10 mouse cellular contexts compared by ENCODE assay signal in genomic region chr4:123593664-123594063, GRCm38 (mm10).
A peak's percentile ranks its signal among the peaks of the same experiment; 100 is the strongest.
DNase-seq lines count a peak whose midpoint lies in the region; ATAC-seq and TF ChIP-seq lines count a peak whose summit lies in the region.
"Had no signal": no experiment of that assay in that cellular context is flagged by ENCODE, and none has a peak within 500 bp of the region (broad histone marks: within the 10 kb centered on the region; RNA-seq: fewer than 3 reads in every experiment).

No protein-coding gene starts in this region.

- WGBS in hindbrain, embryonic 13.5 days: 53% methylated on average over 3 of the region's 3 CpGs
- WGBS in hindbrain, embryonic 11.5 days: 36% methylated on average over 3 of the region's 3 CpGs
- 30% methylated on average over 3 of the region's 3 CpGs for WGBS in embryonic facial prominence, embryonic 14.5 days
- WGBS in hindbrain, embryonic 14.5 days: 27% methylated on average over 3 of the region's 3 CpGs
- WGBS in midbrain, embryonic 13.5 days: 24% methylated on average over 3 of the region's 3 CpGs
- WGBS in liver, postnatal 0 days (ENCODE audit: insufficient replicate concordance): 57% methylated on average over 3 of the region's 3 CpGs

- no peaks in the 10 kb centered on the region for H3K36me3 ChIP-seq in hindbrain, embryonic 13.5 days
- H3K36me3 ChIP-seq in hindbrain, embryonic 11.5 days (ENCODE audit: control insufficient read depth, insufficient read depth, low read length): no peaks in the 10 kb centered on the region
- no peaks in the 10 kb centered on the region for H3K36me3 ChIP-seq in embryonic facial prominence, embryonic 14.5 days (ENCODE audit: control insufficient read depth, insufficient read depth, low read length)
- H3K36me3 ChIP-seq in hindbrain, embryonic 14.5 days (replicated peaks; ENCODE audit: control insufficient read depth, insufficient read depth): no peaks in the 10 kb centered on the region
- H3K36me3 ChIP-seq in midbrain, embryonic 13.5 days: no peaks in the 10 kb centered on the region
- no peaks in the 10 kb centered on the region for H3K36me3 ChIP-seq in liver, postnatal 0 days (replicated peaks; ENCODE audit: insufficient read depth, low read length)
- H3K36me3 ChIP-seq: liver, embryonic 13.5 days had no signal

- TF ChIP-seq CTCF in liver, postnatal 0 days (IDR thresholded peaks at IDR 0.05; ENCODE audit: low read depth): no peak

- no peak overlapping the region for H3K9ac ChIP-seq in hindbrain, embryonic 13.5 days
- H3K9ac ChIP-seq in hindbrain, embryonic 11.5 days (ENCODE audit: low read depth, low read length): no peak overlapping the region
- H3K9ac ChIP-seq in embryonic facial prominence, embryonic 14.5 days (ENCODE audit: low read depth, low read length): no peak overlapping the region
- no peak overlapping the region for H3K9ac ChIP-seq in hindbrain, embryonic 14.5 days
- H3K9ac ChIP-seq in midbrain, embryonic 13.5 days (replicated peaks): no peak overlapping the region
- H3K9ac ChIP-seq in liver, postnatal 0 days (replicated peaks): no peak overlapping the region
- H3K9ac ChIP-seq: liver, embryonic 13.5 days had no signal

- ATAC-seq in hindbrain, embryonic 13.5 days (ENCODE audit: low FRiP score): no peak
- ATAC-seq in hindbrain, embryonic 11.5 days (ENCODE audit: low FRiP score): no peak
- ATAC-seq in embryonic facial prominence, embryonic 14.5 days (ENCODE audit: low read depth): peak; percentile 44; the same call in 1 of the 2 replicates
- no peak for ATAC-seq in hindbrain, embryonic 14.5 days (ENCODE audit: low FRiP score)
- no peak for ATAC-seq in midbrain, embryonic 13.5 days
- no peak for ATAC-seq in liver, postnatal 0 days

- DNase-seq in hindbrain, embryonic 11.5 days (ENCODE audit: low spot score): no peak
- DNase-seq in embryonic facial prominence, embryonic 14.5 days (ENCODE audit: low spot score): peak; percentile 71
- no peak for DNase-seq in hindbrain, embryonic 14.5 days (ENCODE audit: low spot score)
- no peak for DNase-seq in right cerebral cortex, postnatal 36 days (ENCODE audit: low spot score in 2 of 2)
- DNase-seq in liver, postnatal 0 days: no peak
- no peak for DNase-seq in thymus, adult 18-20 months
- DNase-seq: cerebellum, adult 11 months; liver, embryonic 13.5 days had no signal

- no peaks in the 10 kb centered on the region for H3K9me3 ChIP-seq in hindbrain, embryonic 13.5 days
- H3K9me3 ChIP-seq in hindbrain, embryonic 11.5 days (ENCODE audit: control insufficient read depth, low read length): no peaks in the 10 kb centered on the region
- H3K9me3 ChIP-seq in embryonic facial prominence, embryonic 14.5 days (ENCODE audit: control insufficient read depth, low read length): no peaks in the 10 kb centered on the region
- no peaks in the 10 kb centered on the region for H3K9me3 ChIP-seq in hindbrain, embryonic 14.5 days (ENCODE audit: control insufficient read depth, low read length)
- no peaks in the 10 kb centered on the region for H3K9me3 ChIP-seq in midbrain, embryonic 13.5 days
- no peaks in the 10 kb centered on the region for H3K9me3 ChIP-seq in liver, postnatal 0 days (ENCODE audit: low read length)
- H3K9me3 ChIP-seq: liver, embryonic 13.5 days had no signal

- H3K4me3 ChIP-seq in hindbrain, embryonic 13.5 days: no peak overlapping the region
- H3K4me3 ChIP-seq in hindbrain, embryonic 11.5 days (ENCODE audit: low read depth, low read length): no peak overlapping the region
- H3K4me3 ChIP-seq in embryonic facial prominence, embryonic 14.5 days (ENCODE audit: low read depth, low read length): no peak overlapping the region
- no peak overlapping the region for H3K4me3 ChIP-seq in hindbrain, embryonic 14.5 days (replicated peaks; ENCODE audit: low read length)
- H3K4me3 ChIP-seq in midbrain, embryonic 13.5 days (replicated peaks): no peak overlapping the region
- H3K4me3 ChIP-seq in liver, postnatal 0 days (ENCODE audit: low read depth, low read length): no peak overlapping the region
- H3K4me3 ChIP-seq: liver, embryonic 13.5 days had no signal

- no peak overlapping the region for H3K4me2 ChIP-seq in hindbrain, embryonic 13.5 days
- H3K4me2 ChIP-seq in hindbrain, embryonic 11.5 days (replicated peaks; ENCODE audit: low read depth, low read length): no peak overlapping the region
- 0 out of 2 replicates have a peak overlapping the region, but pooled peaks have one; percentile 15 for H3K4me2 ChIP-seq in embryonic facial prominence, embryonic 14.5 days (ENCODE audit: low read depth, low read length)
- no peak overlapping the region for H3K4me2 ChIP-seq in hindbrain, embryonic 14.5 days (replicated peaks)
- H3K4me2 ChIP-seq in midbrain, embryonic 13.5 days (replicated peaks): no peak overlapping the region
- no peak overlapping the region for H3K4me2 ChIP-seq in liver, postnatal 0 days (ENCODE audit: low read depth, low read length)
- H3K4me2 ChIP-seq: liver, embryonic 13.5 days had no signal

- H3K27ac ChIP-seq in hindbrain, embryonic 13.5 days: peak overlapping the region; percentile 55
- no peak overlapping the region for H3K27ac ChIP-seq in hindbrain, embryonic 11.5 days (ENCODE audit: low read depth, low read length)
- peak overlapping the region; percentile 70 for H3K27ac ChIP-seq in embryonic facial prominence, embryonic 14.5 days (replicated peaks; ENCODE audit: low read depth, low read length)
- H3K27ac ChIP-seq in hindbrain, embryonic 14.5 days: peak overlapping the region; percentile 49
- peak overlapping the region; percentile 63 for H3K27ac ChIP-seq in midbrain, embryonic 13.5 days
- H3K27ac ChIP-seq in liver, postnatal 0 days (ENCODE audit: low read depth): no peak overlapping the region
- H3K27ac ChIP-seq: liver, embryonic 13.5 days had no signal

- no peak for TF ChIP-seq EP300 in liver, postnatal 0 days (IDR thresholded peaks at IDR 0.05; ENCODE audit: low read depth)

- H3K4me1 ChIP-seq in hindbrain, embryonic 13.5 days (replicated peaks): peaks cover 64% of the 10 kb centered on the region
- peaks cover 8% of the 10 kb centered on the region for H3K4me1 ChIP-seq in hindbrain, embryonic 11.5 days (replicated peaks; ENCODE audit: control insufficient read depth, insufficient read depth, low read length)
- peaks cover 35% of the 10 kb centered on the region for H3K4me1 ChIP-seq in embryonic facial prominence, embryonic 14.5 days (ENCODE audit: control insufficient read depth, insufficient read depth, low read length)
- H3K4me1 ChIP-seq in hindbrain, embryonic 14.5 days (replicated peaks; ENCODE audit: control insufficient read depth, insufficient read depth, low read length): peaks cover 37% of the 10 kb centered on the region
- H3K4me1 ChIP-seq in midbrain, embryonic 13.5 days (replicated peaks): peaks cover 72% of the 10 kb centered on the region
- peaks cover 20% of the 10 kb centered on the region for H3K4me1 ChIP-seq in liver, postnatal 0 days (ENCODE audit: insufficient read depth)

- no peaks in the 10 kb centered on the region for H3K27me3 ChIP-seq in hindbrain, embryonic 13.5 days
- H3K27me3 ChIP-seq in hindbrain, embryonic 11.5 days (ENCODE audit: control insufficient read depth, insufficient read depth, low read length): no peaks in the 10 kb centered on the region
- no peaks in the 10 kb centered on the region for H3K27me3 ChIP-seq in embryonic facial prominence, embryonic 14.5 days (replicated peaks; ENCODE audit: control insufficient read depth, insufficient read depth, low read length)
- no peaks in the 10 kb centered on the region for H3K27me3 ChIP-seq in hindbrain, embryonic 14.5 days (ENCODE audit: control insufficient read depth, insufficient read depth, low read length)
- no peaks in the 10 kb centered on the region for H3K27me3 ChIP-seq in midbrain, embryonic 13.5 days
- no peaks in the 10 kb centered on the region for H3K27me3 ChIP-seq in liver, postnatal 0 days (ENCODE audit: insufficient read depth, low read length)
- H3K27me3 ChIP-seq: liver, embryonic 13.5 days had no signal

Comparison
In these comparisons a context has a peak if more than half of its experiments do, and no peak if none do; other contexts are left out.
1. H3K27ac ChIP-seq: peak in hindbrain, embryonic 13.5 days (single experiment), embryonic facial prominence, embryonic 14.5 days (single experiment), hindbrain, embryonic 14.5 days (single experiment) and midbrain, embryonic 13.5 days (single experiment); none in hindbrain, embryonic 11.5 days (single experiment) and liver, postnatal 0 days (single experiment).